Mouse (Mus musculus) embryonic facial prominence, embryonic 15.5 days (tissue): ENCODE results near the gene Itpkb. TPM values are rescaled to one million over a fixed set of nuclear protein-coding genes. Genes with fewer than 3 reads are reported as not detected.

Source experiments
- ATAC-seq: fragments of 200-750 bp; cut with Nextera tagmentation; 2 replicates; pipeline ENCODE4 v1.8.0; 2017; ENCODE audit warnings: low read depth, moderate TSS enrichment; ENCODE audit not compliant: insufficient number of reproducible peaks, low FRiP score, low TSS enrichment
- H3K27ac ChIP-seq: fragments of 300-500 bp; sonication (generic); replicated peaks from 2 replicates; pipeline ENCODE4 v1.5.1; 2015; ENCODE audit warnings: mild to moderate bottlenecking, inconsistent platforms
- H3K27me3 ChIP-seq: fragments of 300-500 bp; sonication (generic); 2 replicates; pipeline ENCODE4 v1.6.1; 2015; ENCODE audit warnings: inconsistent platforms
- H3K36me3 ChIP-seq: fragments of 300-500 bp; sonication (generic); 2 replicates; pipeline ENCODE4 v1.6.1; 2015; ENCODE audit warnings: mild to moderate bottlenecking, inconsistent platforms
- H3K4me1 ChIP-seq: fragments of 300-500 bp; sonication (generic); 2 replicates; pipeline ENCODE4 v1.6.1; 2015; ENCODE audit warnings: inconsistent platforms
- H3K4me2 ChIP-seq: fragments of 300-500 bp; sonication (generic); replicated peaks from 2 replicates; pipeline ENCODE4 v1.6.1; 2015; ENCODE audit warnings: mild to moderate bottlenecking, inconsistent platforms
- H3K4me3 ChIP-seq: fragments of 300-500 bp; sonication (generic); replicated peaks from 2 replicates; pipeline ENCODE4 v1.5.1; 2015; ENCODE audit warnings: mild to moderate bottlenecking, inconsistent platforms
- H3K9ac ChIP-seq: fragments of 300-500 bp; sonication (generic); 2 replicates; pipeline ENCODE4 v1.6.1; 2015; ENCODE audit warnings: inconsistent platforms
- H3K9me3 ChIP-seq: fragments of 300-500 bp; sonication (generic); replicated peaks from 2 replicates; pipeline ENCODE4 v1.6.1; 2016; ENCODE audit warnings: inconsistent platforms
- WGBS: fragments of 180-500 bp; shearing (Covaris S2); methylation state at CpG from one replicate; pipeline ENCODE4 v1.1.7; 2015; 5-methylcytosine and 5-hydroxymethylcytosine counted together
- polyA plus RNA-seq: library from polyadenylated mRNA; unstranded; fragments of >200 nt; fragmentation: Nextera tagmentation; extraction: Ambion mirVana; gene quantifications from 2 replicates; pipeline ENCODE4 v1.2.1, GENCODE M21; 2015

Gene Itpkb
- polyA plus RNA-seq, 1 experiment from 2014 or later, result 13.5 TPM

DNA sequence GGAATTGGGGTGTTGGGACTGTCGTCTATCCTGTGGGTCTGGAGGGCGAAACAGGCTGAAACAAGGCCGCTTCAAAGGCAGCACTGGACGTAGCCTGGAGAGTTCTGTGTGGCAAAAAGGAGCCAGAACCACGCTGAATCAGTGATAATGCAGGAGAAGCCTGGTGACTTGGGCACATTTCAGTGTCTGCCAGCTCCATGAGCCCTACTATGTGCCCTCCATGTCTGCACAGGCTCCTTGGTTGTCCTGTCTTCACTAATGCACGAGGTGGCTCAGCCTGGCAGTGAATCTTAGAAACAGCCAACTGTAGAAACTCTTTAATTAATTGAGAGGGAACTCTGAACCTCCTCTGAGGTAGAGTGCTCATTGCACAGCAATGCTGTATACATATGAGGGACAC lies 96.1 kb downstream of the Itpkb start:
- Histone ChIP-seq H3K9ac (no peak overlapping the region), H3K4me1 (peaks cover 25% of the 10 kb centered on the region), H3K27ac (no peak overlapping the region), H3K36me3 (0 out of 2 replicates have a peak, but pooled peaks cover 14% of the 10 kb centered on the region), H3K9me3 (no peaks in the 10 kb centered on the region), H3K4me3 (no peak overlapping the region), H3K27me3 (no peaks in the 10 kb centered on the region), H3K4me2 (no peak overlapping the region)
- ATAC-seq, result no peak
- WGBS, result 79% methylated on average over 6 of the region's 6 CpGs

DNA sequence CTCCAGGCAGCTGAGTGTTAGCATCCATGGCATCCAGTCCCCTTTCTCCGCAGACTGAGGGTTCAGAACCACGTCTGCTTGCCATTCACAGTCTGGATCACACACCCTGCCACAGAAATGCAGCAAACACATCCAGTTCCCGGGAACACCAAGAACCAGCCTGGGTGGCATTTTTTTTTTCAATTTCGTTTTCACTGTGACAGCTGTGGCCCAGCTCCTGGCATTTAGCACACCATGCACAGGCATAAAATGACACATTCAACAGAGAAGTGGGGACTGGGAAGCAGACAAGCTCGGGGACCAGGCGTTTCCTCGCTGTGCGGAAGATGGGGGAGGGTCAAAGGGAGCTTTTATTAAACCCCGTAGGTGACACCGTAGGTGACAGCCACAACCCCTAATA lies 97.4 kb downstream of the Itpkb start:
- Histone ChIP-seq H3K36me3 (0 out of 2 replicates have a peak, but pooled peaks cover 8% of the 10 kb centered on the region), H3K4me3 (no peak overlapping the region), H3K9me3 (no peaks in the 10 kb centered on the region), H3K9ac (no peak overlapping the region), H3K27me3 (no peaks in the 10 kb centered on the region), H3K27ac (0 out of 2 replicates have a peak overlapping the region, but pooled peaks have one; percentile 34), H3K4me1 (peaks cover 18% of the 10 kb centered on the region), H3K4me2 (peak overlapping the region; percentile 23; the same call in 1 of the 2 replicates)
- no peak for ATAC-seq
- WGBS, result 36% methylated on average over 10 of the region's 10 CpGs

DNA sequence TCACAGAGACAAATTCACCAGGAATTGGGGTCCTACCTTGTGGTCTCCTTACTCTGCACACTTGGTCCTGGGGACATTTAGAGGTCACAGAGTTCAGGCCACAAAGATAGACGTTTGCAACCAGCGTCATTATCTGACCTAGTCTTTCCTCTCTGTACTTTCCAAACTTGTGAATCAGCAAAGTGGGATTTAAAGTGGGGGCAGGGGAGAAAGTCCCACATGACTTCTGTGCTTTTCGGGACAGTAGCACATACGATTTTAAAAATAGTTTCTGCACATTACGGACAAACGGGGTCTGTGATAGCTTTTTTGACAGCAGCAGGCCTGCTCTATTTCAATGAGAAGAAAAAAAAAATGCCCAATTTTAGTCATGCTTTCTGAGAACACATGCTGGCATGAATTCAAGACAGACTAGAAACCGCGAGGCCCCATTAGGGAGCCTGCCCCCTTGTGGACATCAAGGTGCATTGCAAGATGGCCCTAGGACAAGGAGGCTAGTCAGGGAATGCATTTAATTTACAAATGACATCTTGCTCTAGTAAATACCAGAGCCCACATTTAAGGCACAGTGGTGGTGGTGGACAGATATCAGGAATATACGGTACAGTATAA lies 97.9 kb downstream of the Itpkb start:
- H3K36me3 ChIP-seq, result 0 out of 2 replicates have a peak, but pooled peaks cover 8% of the 10 kb centered on the region
- no peaks in the 10 kb centered on the region for H3K9me3 ChIP-seq
- no peak overlapping the region for H3K4me3 ChIP-seq
- 0 out of 2 replicates have a peak overlapping the region, but pooled peaks have one; percentile 34 for H3K27ac ChIP-seq
- peak overlapping the region; percentile 23 for H3K4me2 ChIP-seq
- no peak overlapping the region for H3K9ac ChIP-seq
- ATAC-seq, result no peak
- WGBS, result 16% methylated on average over 9 of the region's 9 CpGs
- H3K4me1 ChIP-seq, result peaks cover 24% of the 10 kb centered on the region
- no peaks in the 10 kb centered on the region for H3K27me3 ChIP-seq

DNA sequence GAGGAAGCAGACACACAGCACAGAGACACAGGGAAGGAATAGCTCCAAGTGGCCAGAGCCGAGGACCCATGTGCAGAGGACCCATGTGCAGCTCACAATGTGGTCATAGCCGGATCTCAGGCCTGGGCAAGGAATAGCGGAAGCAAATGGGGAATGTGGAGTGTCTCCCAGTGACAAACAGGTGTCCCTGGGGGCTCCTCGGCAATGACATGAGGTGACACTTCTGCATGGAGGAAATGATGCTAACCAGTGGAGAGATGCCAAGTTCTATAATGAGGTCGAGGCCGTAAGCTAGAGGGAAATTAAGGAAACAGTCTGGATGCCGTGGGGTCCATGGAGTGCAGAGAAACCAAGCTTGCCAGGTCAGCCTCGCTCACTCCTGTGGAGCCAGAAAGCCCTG lies 98.6 kb downstream of the Itpkb start:
- peaks cover 30% of the 10 kb centered on the region for H3K4me1 ChIP-seq
- no peaks in the 10 kb centered on the region for H3K9me3 ChIP-seq
- no peak for ATAC-seq
- no peaks in the 10 kb centered on the region for H3K27me3 ChIP-seq
- no peak overlapping the region for H3K9ac ChIP-seq
- no peak overlapping the region for H3K4me3 ChIP-seq
- 0 out of 2 replicates have a peak, but pooled peaks cover 8% of the 10 kb centered on the region for H3K36me3 ChIP-seq
- no peak overlapping the region for H3K4me2 ChIP-seq
- WGBS, result 81% methylated on average over 8 of the region's 8 CpGs
- H3K27ac ChIP-seq, result no peak overlapping the region

DNA sequence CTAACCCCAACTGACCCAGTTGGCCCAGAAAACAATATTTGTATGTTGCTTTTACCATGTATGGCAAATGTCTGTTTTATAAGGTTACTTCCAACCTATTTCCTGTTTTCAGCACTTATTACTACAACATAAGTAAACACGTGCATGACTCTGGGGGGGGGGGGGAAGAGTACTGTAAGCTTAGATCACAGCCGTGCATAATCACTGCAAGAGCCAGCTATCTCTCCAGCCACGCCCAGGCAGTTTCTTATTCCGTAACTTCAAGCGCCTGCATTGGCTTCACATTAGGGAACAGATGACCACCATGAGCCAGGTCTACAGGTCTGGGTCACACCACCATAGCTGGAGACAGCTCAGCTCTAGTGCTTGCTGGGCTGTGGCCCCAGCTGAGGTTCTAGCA lies 99.5 kb downstream of the Itpkb start:
- 49% methylated on average over 5 of the region's 5 CpGs for WGBS
- H3K27ac ChIP-seq, result no peak overlapping the region
- no peak overlapping the region for H3K4me3 ChIP-seq
- H3K9me3 ChIP-seq, result no peaks in the 10 kb centered on the region
- no peak overlapping the region for H3K4me2 ChIP-seq
- peaks cover 38% of the 10 kb centered on the region for H3K4me1 ChIP-seq
- no peak overlapping the region for H3K9ac ChIP-seq
- no peaks in the 10 kb centered on the region for H3K27me3 ChIP-seq
- 0 out of 2 replicates have a peak, but pooled peaks cover 5% of the 10 kb centered on the region for H3K36me3 ChIP-seq
- ATAC-seq, result no peak

DNA sequence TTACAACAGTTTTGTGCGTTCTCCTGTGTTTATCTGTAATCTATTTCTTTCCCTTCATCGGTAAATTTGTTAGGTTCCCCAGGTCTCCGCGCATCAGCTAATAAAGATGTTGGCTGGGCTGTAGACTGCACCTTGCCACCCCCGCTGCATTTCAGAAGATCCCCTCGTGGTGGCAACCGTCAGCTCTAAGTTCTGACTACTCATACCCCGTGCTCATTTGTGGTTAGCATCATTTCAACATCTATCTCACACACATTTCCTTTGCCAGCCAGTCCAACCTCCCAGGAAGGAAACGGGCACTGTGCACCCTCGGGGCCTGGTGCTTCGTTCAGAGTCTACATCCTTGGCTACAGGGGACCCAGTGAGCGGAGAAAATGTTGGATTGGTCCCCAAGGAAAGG lies 101.5 kb downstream of the Itpkb start:
- 58% methylated on average over 12 of the region's 12 CpGs for WGBS
- H3K4me2 ChIP-seq, result no peak overlapping the region
- ATAC-seq, result no peak
- H3K27me3 ChIP-seq, result no peaks in the 10 kb centered on the region
- H3K27ac ChIP-seq, result no peak overlapping the region
- H3K4me3 ChIP-seq, result no peak overlapping the region
- peaks cover 41% of the 10 kb centered on the region for H3K4me1 ChIP-seq
- no peaks in the 10 kb centered on the region for H3K9me3 ChIP-seq
- H3K36me3 ChIP-seq, result no peaks in the 10 kb centered on the region
- no peak overlapping the region for H3K9ac ChIP-seq

DNA sequence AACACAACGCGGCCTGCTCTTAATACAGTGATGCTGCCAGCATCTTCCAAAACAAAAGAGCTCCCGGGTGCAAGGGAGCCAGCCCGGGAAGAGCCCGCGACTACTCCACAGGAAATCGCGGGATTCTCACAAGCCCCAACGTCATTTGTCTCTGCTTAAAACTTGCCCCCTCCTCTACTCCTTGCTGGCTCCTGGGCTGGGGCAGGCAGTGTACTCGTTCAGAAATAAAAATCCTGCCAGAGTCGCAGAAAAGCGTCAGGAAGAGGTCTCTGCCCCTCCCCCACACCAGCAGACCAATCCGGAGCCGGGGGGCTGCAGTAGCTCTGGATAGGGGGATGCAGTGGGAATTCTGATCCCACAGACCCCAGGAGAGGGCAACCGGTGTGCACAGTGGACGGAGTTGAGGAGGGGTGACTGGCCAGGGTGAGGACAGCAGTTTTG lies 102.8 kb downstream of the Itpkb start:
- H3K9me3 ChIP-seq, result no peaks in the 10 kb centered on the region
- H3K4me3 ChIP-seq, result peak overlapping the region; percentile 27
- WGBS, result under 1% methylated on average over 16 of the region's 16 CpGs
- no peaks in the 10 kb centered on the region for H3K36me3 ChIP-seq
- H3K4me1 ChIP-seq, result peaks cover 32% of the 10 kb centered on the region
- H3K4me2 ChIP-seq, result peak overlapping the region; percentile 49
- no peak; the same call in 1 of the 2 replicates for ATAC-seq
- no peaks in the 10 kb centered on the region for H3K27me3 ChIP-seq
- no peak overlapping the region for H3K9ac ChIP-seq
- H3K27ac ChIP-seq, result no peak overlapping the region

DNA sequence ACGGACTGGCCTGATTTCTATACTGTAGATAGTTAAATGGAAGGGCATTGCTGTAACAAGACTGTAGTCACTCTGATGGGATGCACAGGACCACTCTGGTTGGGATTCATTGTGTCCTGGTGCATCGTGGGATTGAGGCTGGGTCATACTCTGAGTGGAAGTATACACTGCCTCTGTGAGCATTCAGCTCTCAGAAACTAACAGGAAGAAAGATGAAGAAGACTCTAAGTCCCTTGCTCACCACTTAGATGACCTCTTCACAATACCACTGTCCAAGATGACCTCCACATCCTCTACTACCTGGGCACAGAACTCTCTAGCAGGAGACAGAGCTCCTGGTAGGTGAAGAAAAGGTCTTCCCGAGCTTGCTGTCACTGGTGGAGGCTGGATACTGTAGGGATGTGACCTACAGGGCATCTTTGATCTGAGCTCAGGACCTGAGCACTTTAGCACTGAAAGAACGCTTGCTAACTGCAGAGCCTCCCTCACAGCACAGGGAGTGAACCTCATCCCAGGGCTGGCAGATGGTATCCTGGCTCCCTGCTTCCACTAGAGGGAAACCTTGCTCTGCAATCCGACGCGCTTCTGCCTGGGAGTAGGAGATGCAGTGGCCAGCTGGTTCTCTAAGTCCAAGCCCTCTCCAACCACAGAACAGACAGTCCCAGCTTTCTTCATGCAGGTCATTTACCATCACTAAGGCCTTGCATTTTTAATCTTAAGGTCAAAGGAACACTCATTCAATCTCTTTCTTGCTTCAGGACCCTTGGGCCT lies 103.7 kb downstream of the Itpkb start:
- 18% methylated on average over 7 of the region's 7 CpGs for WGBS
- Histone ChIP-seq H3K4me1 (peaks cover 28% of the 10 kb centered on the region), H3K36me3 (no peaks in the 10 kb centered on the region), H3K4me3 (no peak overlapping the region), H3K27ac (no peak overlapping the region), H3K27me3 (no peaks in the 10 kb centered on the region), H3K4me2 (no peak overlapping the region), H3K9me3 (no peaks in the 10 kb centered on the region), H3K9ac (no peak overlapping the region)
- ATAC-seq, result peak; percentile 76

DNA sequence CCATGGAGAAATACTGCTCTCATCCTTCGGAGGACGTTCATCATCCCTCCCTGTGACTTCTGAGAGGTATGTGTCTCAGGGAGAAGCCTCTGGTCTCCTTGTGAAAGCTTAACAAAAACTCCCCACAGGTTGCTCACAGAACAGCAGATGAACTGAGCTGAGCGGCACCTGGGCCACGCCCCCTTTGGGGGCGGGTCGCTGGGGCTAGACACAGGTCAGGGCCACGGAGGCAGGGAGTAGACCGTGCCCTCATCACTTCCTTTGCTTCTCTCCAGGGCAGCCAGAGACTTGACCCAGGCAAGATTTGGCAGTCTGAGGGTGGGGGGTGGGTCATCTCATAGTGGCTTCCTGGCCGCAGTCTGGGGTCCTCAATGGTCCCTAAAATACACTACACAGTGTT lies 104.6 kb downstream of the Itpkb start:
- Histone ChIP-seq H3K4me3 (no peak overlapping the region), H3K9me3 (no peaks in the 10 kb centered on the region), H3K27me3 (no peaks in the 10 kb centered on the region), H3K27ac (no peak overlapping the region), H3K9ac (no peak overlapping the region), H3K4me1 (peaks cover 26% of the 10 kb centered on the region), H3K36me3 (no peaks in the 10 kb centered on the region), H3K4me2 (no peak overlapping the region)
- ATAC-seq, result no peak
- WGBS, result 7% methylated on average over 9 of the region's 9 CpGs

DNA sequence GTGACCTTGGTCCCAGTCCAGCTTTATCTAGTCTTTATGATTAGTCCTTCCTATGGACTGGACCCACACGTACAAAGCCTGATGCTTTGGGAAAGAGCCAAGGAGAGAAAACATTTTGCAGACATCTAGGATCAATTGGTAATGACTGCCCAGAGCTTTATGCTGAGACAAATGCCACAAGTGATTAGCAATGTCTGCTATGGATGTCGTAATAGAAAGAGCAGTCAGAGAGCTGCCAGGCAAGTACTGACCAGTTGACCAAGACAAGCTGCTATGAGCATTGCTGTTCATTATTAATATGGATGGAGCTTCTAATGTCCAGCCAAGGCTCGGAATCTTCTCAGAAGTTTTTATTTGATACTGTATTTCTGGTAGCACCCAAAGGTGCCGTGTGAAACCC lies 109.2 kb downstream of the Itpkb start:
- no peak for ATAC-seq
- no peak overlapping the region for H3K27ac ChIP-seq
- 71% methylated on average over 4 of the region's 4 CpGs for WGBS
- peaks cover 6% of the 10 kb centered on the region; the same call in 1 of the 2 replicates for H3K4me1 ChIP-seq
- H3K4me2 ChIP-seq, result no peak overlapping the region
- H3K36me3 ChIP-seq, result no peaks in the 10 kb centered on the region
- no peak overlapping the region for H3K4me3 ChIP-seq
- H3K9ac ChIP-seq, result no peak overlapping the region
- H3K27me3 ChIP-seq, result no peaks in the 10 kb centered on the region; the same call in 1 of the 2 replicates
- H3K9me3 ChIP-seq, result no peaks in the 10 kb centered on the region

DNA sequence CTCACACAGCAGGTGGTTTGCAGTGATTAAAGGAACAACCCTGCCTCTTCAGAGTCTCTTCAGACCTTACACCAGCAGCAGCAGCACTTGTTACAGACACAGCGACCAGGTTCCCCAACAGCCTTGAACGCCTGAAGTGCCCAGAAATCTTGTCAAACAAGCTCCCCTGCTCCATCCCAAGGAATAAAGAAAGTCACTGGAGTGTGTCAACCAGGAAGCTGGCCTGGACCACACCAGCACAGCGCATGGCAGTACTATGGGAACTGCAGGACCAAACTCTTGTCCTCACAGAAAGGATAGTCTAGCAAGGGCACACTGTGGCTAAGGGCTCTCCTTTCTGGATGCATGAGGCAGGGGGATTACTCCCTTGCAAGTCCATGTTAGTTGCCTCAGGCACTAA lies 114.1 kb downstream of the Itpkb start:
- 53% methylated on average over 3 of the region's 3 CpGs for WGBS
- H3K9me3 ChIP-seq, result no peaks in the 10 kb centered on the region
- ATAC-seq, result no peak
- H3K9ac ChIP-seq, result no peak overlapping the region
- no peaks in the 10 kb centered on the region for H3K4me1 ChIP-seq
- no peak overlapping the region for H3K4me2 ChIP-seq
- no peak overlapping the region for H3K4me3 ChIP-seq
- no peaks in the 10 kb centered on the region for H3K36me3 ChIP-seq
- no peak overlapping the region for H3K27ac ChIP-seq
- no peaks in the 10 kb centered on the region; the same call in 1 of the 2 replicates for H3K27me3 ChIP-seq
